Mouse (Mus musculus) thymus, postnatal 4 days (tissue): ENCODE results near the gene Sox5.

ENCODE experiments used
- DNase-seq: peaks from one replicate; pipeline ENCODE4 v3.0.0; 2021

Sox5 gene

DNA sequence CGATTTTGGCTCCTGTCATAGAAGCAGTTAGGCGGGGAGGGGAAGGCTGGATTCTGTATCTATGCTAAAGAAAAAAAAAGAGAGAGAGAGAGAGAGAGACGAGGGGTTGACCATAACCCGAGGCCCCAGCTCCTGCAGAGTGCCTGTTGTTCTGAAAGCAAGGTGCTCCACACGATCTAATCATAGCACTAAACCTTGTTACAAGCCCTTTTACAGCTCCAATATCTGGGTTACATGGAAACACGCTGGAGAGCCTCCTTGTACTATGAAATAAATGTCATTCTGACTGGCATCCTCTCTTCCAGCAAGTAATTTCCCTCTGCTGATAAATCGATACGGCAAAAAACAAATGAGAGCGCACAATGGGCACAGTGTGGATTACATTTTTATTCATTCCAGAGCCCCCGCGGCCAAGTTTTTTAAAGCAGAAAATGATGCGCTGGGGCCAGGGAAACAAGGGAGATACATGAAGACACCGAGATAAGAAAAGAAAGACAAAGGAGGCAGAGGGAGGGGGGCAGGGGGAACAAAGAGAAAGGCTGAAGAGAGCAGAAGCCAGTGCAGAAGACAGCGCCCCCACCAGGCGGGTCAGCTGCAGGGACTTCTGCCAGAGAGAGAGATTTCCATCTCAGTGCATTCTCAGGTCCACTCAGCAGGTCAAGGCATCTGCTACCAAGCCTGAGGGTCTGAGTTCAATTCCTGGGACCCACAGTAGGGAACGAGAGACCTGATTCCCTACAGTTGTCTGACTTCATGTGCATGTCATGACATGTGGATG lies 304.3 kb downstream of the Sox5 start:
- DNase-seq, result peak; percentile 19

DNA sequence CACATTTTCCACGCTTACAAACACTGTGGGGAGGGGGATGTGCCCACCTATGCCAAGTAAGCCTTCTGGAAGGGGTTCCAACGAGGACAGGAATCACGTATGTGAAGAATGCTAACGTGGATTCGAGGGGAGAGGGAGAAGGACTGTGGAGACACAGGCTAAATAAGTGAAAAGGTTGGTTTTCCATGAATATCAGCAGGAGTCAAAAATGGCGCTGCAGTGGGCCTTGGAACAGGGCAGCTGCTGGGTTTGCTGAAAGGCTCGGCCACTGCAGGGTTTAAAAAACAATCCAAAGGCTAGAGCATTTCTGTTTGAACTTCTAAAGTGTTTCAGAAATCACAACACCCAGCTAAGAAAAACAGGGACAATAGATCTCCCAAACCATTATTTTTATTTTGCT lies 308.3 kb downstream of the Sox5 start:
- DNase-seq, result no peak

DNA sequence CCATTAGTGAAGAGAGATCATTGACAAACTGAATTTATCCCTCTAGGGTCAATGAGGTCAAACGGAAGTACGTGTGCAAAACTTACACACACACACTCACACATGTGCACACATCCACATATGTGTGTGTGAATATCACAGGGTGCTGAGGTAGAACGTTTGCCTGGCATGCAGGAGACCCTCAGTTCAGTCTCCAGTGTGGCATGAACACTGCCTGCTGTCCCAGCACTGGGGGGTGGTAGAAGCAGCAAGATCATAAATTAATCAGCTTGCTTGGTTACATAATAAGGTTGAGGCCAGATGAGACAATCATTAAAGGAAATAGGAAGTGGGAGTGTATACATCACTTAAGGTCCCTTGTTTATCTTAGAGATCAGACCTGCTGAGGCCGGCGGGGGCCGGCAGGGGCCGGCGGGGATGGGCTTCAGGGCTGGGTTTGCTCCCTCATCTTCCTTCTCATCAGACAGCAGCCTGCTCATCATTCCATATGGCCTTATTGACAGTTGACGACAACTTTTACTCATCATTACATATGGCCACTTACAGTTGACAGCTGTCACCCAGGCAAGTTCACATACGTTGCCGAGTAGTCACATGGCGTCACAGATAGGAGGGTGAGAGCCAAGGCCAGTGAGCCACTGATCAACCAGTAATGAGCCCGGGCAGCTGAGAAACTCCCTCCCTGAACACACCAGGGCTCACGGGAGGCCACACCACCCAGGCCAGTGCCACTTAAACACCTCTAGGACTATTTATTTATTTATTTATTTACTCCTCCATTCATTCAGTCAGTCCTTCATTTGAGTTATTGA lies 309.5 kb downstream of the Sox5 start:
- DNase-seq, result no peak

DNA sequence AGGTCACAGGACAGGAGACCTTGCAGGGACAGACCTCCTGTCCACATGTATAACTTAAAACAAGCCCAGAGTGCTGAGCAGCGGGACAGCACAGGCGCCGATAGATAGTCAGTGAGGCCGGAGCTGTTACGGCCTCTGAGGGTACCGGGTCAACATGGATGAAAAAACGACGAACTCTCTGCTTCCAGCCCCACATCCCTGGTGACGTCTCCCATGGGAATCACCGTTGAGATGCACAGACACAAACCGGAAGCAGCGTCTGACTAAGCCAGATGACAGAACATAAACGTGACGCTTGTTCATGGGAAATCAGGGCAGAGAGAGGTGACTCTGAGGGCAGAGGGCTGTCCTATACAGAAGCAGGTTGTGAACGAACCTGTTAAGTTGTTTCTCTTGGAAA lies 315.1 kb downstream of the Sox5 start:
- DNase-seq, result no peak

DNA sequence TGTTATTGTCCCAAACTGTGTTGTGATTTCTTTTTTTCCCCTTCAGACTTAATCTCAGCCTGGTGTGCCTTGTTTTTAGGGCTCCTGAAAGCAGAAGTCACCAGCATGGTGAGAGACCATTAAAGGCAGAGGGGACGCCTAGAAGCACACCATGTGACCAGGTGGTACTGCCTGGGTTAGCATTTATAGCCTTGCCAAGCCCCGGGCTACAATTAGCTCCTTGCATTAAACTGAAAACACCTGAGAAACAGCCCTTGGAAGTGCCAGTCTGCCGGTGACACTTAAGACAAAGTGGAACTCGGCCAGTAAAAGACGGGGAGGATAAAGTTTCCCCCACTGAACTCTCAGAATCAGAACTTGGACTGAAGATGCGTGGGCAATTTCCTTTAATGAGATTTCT lies 318.1 kb downstream of the Sox5 start:
- no peak for DNase-seq

DNA sequence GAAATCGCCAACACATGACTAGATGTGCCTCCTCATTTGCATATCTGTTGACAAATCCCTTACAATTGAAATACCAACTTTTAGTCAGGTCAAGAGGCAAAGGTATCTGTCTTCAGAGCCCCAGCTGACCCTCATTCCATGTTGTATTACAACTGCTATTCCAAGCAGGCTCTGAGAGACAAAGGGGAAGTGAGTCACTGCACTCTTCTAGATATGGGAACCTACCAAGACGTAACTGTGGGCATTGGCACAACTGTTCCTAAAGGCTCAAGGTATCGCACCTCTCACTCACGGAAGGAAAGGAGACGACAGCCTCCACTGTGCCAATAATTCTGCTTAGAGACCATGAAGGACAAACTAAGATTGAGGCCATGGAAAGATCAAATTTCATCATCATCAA lies 318.5 kb downstream of the Sox5 start:
- no peak for DNase-seq

DNA sequence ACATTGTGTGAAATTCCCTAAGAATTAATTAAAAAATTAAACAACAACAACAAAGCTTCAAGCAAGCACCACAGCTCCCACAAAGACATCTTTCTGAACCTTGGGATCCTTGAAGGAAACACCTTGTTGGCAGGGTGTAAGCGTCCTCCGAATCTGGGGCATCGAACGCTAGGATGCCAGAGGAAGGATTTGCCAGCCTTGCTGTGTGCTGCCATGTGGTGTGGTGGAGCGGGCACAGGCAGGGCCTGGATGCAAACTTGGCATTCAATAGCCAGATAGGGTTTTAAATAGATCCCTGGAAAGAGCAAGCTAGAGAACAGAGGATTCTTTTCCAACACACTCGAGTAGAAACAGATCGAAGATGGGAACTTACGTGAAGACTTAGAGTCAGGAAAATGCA lies 322.3 kb downstream of the Sox5 start:
- DNase-seq, result no peak

DNA sequence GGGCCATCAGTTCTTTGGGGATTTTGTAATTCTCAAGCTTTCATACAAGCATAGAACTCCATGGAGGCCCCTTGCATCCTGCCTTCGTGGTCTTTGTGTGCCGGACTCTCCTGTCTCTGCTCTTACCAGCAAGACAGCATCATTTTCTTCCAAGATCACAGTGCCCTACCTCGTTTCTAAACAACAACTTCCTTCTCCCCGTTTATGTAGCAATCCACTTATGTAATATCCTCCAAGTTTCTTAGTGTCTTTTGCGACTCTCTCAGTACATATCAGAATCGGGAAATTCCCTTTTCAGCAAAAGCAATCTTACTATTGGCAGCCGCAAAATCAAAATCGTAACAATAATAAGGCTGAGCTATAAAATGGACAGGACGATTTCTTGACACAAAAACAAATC lies 324.3 kb downstream of the Sox5 start:
- no peak for DNase-seq

DNA sequence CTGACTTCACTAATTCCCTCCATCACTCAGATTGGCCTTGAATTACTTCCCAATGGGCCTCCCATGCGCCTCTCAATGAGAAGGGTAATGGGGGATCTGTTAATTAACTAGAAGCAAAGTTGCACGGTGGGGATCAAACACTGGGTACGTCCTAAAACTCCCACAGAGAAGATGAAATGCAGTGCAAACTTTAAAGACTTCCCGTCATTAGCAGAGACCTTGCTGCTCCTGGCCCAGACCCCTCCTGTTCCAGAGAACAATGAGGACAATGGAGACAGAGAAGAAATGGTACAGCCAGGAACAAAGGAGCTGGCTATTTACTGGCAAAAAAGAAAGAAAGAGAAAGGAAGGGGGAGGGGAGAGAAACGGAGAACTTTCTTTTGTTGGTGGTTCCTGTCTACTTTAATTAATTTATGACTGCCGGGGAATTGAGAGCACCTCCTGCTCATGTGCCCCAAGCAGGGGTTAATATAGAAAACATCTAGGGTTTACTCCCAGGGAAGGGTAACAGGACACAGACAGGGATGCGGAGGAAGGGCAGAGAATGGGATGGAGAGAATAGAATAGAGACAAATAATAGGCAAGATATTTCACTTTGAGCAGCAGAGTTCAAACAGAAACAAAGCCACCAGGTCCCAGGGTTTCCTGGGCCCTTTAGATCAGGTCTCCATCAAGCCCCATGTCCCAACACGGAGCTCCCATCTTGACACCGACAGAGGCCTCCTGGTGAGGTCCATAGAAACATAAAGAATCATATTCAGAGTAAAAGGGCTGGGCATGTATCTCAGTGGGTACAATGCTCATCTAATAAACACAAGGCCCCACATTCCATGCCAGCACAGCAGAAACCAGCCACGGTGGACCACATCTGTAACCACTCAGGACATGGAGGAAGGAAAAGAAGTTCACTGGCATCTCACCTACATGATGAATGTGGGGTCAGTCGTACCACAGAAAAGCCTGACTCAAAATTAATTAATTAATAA lies 327.2 kb downstream of the Sox5 start:
- DNase-seq, result no peak

DNA sequence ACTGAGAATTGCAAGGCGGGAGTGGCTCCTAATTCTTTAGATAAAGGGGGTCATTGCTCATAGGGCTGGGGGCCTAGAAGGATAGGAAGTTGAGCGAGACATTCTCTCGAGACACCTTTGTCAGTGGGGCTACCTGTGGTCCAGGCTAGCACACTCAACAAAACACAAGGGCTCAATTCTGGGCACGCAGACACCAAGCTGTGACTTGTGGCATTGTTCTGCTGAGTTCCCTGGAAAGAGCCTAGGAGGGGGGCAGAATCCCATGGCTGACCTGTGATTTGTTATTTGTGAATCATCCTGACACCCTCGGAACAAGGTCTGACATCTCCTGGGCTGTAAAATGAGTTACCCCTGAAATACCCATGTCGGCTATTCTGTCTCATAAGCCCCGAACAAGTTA lies 328.2 kb downstream of the Sox5 start:
- no peak for DNase-seq

DNA sequence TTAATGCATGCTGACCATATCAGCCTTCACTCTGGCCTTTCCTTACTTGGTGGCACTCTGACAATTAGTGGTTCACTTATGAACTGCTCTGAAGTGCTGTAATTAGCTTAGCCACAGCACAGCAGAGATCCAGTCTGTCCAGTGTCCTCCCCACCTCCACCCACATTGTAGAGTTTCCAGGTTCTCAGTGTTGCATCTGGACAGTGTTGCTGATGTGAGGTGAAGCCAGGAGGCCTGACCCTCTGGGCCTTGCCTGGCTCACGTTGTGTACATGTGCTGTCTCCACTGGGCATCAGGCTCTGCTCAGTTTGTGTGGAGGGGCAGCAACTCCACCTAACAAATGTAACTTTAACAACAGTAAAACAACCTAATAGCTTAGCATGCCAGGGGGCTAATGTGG lies 328.6 kb downstream of the Sox5 start:
- no peak for DNase-seq

DNA sequence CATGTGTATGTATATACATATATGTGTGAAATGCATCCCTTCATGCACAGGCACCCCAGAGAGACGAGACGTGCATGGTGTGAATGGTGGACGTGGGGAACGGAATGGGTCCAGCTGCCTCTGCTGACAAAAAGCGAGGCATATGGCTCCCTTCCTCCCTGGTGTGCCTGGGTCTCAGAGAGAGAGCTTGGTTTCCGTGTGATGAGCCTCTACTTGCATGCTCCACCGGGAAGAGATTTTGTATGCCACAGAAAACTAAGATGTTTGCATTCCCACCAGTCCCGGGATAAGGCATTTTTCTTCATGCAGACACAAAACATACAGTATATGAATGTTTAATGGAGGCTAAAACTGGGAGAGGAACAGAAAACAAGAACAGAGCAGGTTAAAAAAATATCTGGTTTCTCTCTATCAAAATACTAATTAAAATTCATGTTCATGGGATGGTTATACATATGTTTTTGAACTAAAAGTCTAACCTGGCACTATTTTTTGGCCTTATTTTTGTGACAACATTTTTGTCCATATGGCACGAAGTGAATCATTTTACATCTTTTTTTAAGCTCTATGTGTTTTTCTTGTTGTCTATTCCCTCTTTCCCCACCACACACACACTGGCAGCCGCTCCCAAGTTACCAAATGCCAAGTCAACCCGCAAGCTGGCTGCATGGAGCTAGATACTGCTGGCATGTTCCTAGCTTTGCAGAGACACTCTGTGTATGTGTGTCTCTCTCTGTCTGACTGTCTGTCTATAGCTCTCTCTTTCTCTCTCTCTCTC lies 329.4 kb downstream of the Sox5 start:
- DNase-seq, result no peak

DNA sequence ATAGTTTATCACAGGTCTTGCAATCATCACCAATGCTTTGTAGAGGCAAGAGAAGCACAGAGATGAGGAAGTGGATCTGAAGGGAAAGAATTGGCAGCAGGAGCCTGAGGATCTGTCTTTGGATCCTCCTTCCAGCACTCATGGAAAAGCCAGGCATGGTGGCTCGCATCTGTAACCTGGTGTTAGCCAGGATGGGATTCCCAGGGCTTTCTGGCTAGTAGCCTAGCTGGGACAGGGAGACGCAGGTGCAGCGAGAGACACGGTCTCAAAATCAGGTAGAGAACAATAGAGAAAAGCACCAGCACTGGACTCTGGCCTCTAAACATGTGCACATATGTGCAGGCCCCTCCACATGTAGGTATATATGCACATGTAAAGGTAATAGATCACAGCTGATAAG lies 330.1 kb downstream of the Sox5 start:
- DNase-seq, result no peak

DNA sequence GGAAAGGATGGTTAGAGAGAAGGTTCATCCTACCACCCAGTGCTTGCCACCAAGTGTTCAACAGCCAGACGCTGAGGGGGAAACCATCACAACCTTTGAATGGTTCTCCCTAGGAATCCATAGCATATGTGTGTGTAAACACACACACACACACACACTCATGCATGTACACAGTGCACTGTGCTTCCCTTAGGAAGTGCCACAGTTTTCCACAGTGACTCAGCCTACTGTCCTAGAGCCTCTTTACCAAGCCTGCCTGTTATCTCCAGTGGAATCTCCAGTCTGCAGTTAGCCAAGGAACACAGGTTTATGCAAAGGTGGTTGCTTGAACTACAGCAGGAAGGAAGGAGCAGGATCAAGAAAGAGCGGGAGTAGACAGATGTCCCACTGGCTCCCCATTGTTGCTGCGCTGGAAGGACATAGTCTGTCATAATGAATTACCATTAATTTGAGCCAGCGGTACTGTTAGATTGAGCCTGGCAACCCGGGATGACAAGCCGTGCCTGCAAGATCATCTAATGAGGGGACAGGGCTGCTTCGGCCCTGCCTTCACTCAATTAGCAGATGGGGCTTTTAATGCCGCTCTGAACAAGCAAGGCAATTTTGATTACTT lies 335.9 kb downstream of the Sox5 start:
- DNase-seq, result no peak

DNA sequence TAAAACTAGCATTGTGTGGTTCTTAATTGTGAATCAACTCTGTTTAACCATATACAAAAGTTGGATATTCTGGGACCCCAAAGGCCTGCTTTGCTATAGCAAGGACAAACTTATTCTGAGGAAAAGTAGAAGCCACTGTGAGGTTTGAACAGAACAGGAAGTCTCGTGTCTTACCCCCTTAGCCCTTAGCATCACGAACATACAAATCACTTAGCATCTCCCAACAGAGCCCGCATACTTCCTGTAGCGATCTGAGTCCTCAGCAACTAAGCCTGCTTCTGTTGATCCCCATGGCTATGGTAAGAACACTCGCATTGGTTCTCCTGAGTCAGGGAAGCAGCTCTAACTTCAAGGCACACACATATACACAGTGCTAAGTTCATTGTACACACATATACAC lies 337.4 kb downstream of the Sox5 start:
- no peak for DNase-seq

DNA sequence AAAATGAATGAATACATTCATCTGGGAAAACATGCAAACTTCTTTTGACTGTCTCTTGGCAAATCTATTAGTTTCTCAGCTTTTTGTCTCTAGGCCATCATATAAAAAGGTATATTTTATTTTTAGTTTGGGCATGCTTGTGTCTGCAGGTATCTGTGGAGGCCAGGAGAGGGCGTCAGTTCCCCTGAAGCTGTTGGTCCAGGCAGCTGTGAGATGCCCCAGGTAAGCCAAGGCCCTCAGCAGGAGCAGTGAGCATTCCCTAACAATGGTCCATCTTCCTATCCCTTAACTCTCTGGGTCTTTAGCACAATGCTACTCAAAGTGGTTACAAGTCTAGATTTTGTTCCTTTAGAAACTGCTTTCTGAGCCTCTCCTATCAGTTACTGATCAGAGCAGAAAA lies 338.1 kb downstream of the Sox5 start:
- DNase-seq, result no peak

DNA sequence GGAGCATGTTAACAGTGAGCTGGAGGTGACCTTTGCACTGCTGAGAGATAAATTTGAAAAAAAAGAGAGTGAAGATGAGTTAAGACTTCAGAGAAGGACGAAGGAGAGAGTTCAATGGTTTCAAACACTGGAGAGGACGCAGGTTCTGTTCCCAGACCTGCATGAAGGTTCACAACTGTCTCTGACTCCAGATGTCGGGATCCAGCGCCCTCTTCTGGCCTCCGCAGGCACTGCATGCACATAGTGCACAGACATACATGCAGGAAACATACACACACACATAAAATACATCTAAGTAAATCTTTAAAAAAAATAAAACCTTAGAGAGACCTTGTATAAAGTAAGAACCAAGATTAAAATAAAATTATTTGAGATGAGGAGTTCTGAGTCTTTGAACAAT lies 352.5 kb downstream of the Sox5 start:
- DNase-seq, result peak; percentile 35

DNA sequence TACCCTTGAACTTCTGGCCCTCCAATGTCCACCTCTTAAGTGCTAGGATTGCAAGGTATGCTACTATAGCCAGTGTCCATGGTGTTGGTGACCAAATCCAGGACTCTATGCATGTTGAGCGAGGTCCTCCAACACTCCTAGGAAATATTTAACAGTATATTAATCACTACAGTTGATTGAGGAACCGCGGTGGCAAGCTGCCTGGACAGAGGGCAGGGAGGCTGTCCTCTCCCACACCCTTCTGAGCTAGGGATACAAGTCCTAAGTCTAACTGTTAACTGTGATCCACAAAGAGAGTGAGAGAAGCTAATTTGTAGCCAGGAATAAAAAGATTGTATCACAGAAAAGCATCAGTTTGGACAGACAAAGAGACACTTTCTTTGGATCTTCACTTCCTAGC lies 373.7 kb downstream of the Sox5 start:
- no peak for DNase-seq

DNA sequence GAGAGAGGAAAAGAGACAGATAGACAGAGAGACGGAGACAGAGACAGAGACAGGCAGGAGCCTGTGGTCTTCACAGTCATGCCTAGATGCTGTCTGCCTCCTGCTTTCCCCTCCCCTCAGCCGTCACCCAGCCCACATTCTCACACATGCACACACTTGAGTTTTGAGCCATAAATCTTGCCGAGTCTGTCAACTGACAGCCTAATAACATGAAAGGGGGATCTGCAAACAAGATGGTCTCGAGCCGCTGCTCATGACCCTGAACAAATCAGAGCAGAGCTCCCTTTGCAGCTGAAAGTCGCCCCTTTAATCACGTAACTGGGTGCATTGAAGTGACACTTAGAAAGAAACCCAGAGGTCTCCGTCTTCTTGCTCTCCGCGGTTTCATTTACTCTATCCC lies 383.7 kb downstream of the Sox5 start:
- DNase-seq, result no peak

DNA sequence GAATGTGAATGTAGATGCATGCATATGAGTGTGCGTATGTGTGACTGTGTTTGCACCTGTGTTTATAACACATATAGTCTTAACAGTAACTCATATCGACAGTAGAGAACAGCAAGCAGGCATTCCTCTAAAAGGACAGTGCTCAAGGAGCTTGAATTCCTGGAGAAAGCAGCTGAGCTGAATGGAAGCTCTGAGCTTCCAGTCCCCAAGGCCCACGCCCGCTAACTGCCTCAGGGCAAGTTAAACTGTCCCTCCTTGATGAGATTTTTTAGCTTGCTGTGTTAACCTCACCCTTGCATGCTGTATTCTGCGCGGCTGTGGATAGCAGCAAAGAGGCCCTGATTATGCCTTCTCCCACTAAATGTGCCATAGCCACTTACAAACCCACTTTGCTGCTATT lies 388.6 kb downstream of the Sox5 start:
- DNase-seq, result no peak

DNA sequence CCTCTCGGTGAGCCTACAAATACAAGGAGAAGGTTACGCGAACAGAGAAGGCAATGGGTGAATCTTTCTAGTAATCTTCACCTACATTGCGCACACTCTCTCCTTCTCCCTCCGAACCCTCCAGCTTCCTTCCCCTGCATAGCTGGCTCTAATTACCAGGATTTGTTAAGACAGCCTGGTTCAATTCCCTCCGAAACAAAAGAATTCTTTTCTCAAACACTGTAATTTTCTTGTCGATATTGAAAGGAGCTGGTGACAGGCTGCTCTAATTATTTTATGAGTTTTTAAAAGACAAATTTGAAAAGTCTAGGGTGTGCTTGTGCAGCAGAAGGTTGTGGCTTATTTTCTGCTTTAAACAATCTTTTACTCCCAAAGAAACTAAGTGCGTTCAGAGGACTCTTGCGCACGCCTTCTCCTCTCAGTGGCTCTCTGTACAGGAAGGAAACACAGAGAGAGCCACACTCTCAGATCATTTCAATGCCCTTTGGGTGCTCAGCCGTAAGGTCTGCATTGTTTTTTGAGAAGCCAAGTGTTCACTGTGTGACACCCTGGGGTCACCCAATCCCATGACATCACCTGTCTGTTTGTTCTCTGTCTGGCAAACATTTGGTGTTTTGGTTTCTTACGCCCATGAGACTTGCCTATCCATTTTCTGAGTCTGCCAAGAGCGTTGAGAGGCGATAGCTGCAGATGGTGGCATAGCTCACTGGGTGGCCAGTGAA lies 392.3 kb downstream of the Sox5 start:
- no peak for DNase-seq
